Mouse (Mus musculus) CH12.LX (cell line): Measurements from ENCODE around the gene Atp1a4. TPM values are rescaled to one million over a fixed set of nuclear protein-coding genes. Genes with fewer than 3 reads are reported as not detected.

Experiments
- DNase-seq: peaks from one replicate; pipeline ENCODE4 v3.0.0-alpha.2; 2013; ENCODE audit errors: extremely low read depth
- H3K27ac ChIP-seq: 2 replicates; pipeline ENCODE4 v1.5.1; 2012; ENCODE audit warnings: low read depth, mild to moderate bottlenecking, control low read depth, moderate library complexity; ENCODE audit not compliant: insufficient read depth
- H3K27me3 ChIP-seq: replicated peaks from 2 replicates; pipeline ENCODE3; 2012; ENCODE audit warnings: inconsistent platforms
- H3K36me3 ChIP-seq, 2 experiments: replicated peaks in 1 of 2; 2 replicates each; pipeline versions ENCODE3 to v1.6.1; 2012; ENCODE audit warnings: inconsistent platforms in 1 of 2, low read length in 1 of 2, mild to moderate bottlenecking in 1 of 2, mixed read lengths in 1 of 2, moderate library complexity in 1 of 2; ENCODE audit not compliant: control insufficient read depth in 1 of 2, insufficient read depth in 1 of 2
- H3K4me1 ChIP-seq, 2 experiments: 2 replicates each; pipeline ENCODE4 v1.6.1; 2012; ENCODE audit warnings: inconsistent platforms in 1 of 2, moderate library complexity in 1 of 2; ENCODE audit not compliant: insufficient read depth in 2 of 2, control insufficient read depth in 1 of 2
- H3K4me2 ChIP-seq: 2 replicates; pipeline ENCODE4 v1.6.1; 2012; ENCODE audit warnings: low read depth, mild to moderate bottlenecking, control low read depth; ENCODE audit not compliant: poor library complexity, insufficient read depth, severe bottlenecking
- H3K4me3 ChIP-seq, 3 experiments: fragments of 150-350 bp in 1 of 3; sonication (generic) in 1 of 3; replicated peaks in 1 of 3; 2 replicates each; pipeline versions ENCODE3 to v1.5.1; 2011 to 2012; ENCODE audit warnings: low read depth in 2 of 3, low read length in 2 of 3, mild to moderate bottlenecking in 2 of 3, moderate library complexity in 2 of 3, control low read depth in 1 of 3, improper control_type of control experiment in 1 of 3, inconsistent platforms in 1 of 3, mixed read lengths in 1 of 3; ENCODE audit not compliant: poor library complexity in 1 of 3
- H3K79me2 ChIP-seq: replicated peaks from 2 replicates; pipeline ENCODE4 v1.6.1; 2012; ENCODE audit warnings: mild to moderate bottlenecking, moderate library complexity; ENCODE audit not compliant: control insufficient read depth, poor library complexity, insufficient read depth, severe bottlenecking; ENCODE audit errors: extremely low read depth
- H3K9ac ChIP-seq: 2 replicates; pipeline ENCODE4 v1.6.1; 2012; ENCODE audit warnings: low read depth, mild to moderate bottlenecking, control low read depth, moderate library complexity; ENCODE audit not compliant: insufficient read depth
- H3K9me3 ChIP-seq: replicated peaks from 2 replicates; pipeline ENCODE3; 2012; ENCODE audit warnings: low read length, inconsistent platforms, mixed read lengths
- CHD1 ChIP-seq: IDR thresholded peaks from 2 replicates; pipeline ENCODE4 v1.6.1; 2012; ENCODE audit warnings: low read depth, low read length, improper control_type of control experiment, inconsistent platforms
- CHD2 ChIP-seq: IDR thresholded peaks from 2 replicates; pipeline ENCODE4 v1.6.1; 2011; ENCODE audit warnings: low read length, improper control_type of control experiment
- CTCF ChIP-seq, 2 experiments: IDR thresholded peaks in 1 of 2; conservative IDR thresholded peaks in 1 of 2; 2 replicates each; pipeline ENCODE4 v1.5.1; 2011 to 2012; ENCODE audit warnings: low read depth in 2 of 2, low read length in 2 of 2, improper control_type of control experiment in 1 of 2, inconsistent platforms in 1 of 2, mild to moderate bottlenecking in 1 of 2, moderate library complexity in 1 of 2
- E2F4 ChIP-seq: IDR thresholded peaks from 2 replicates; pipeline ENCODE4 v1.6.1; 2011; ENCODE audit warnings: low read depth, low read length, improper control_type of control experiment; ENCODE audit not compliant: insufficient replicate concordance
- EP300 ChIP-seq: IDR thresholded peaks from 2 replicates; pipeline ENCODE4 v1.6.1; 2011; ENCODE audit warnings: low read length, improper control_type of control experiment
- GABPA ChIP-seq: IDR thresholded peaks from 2 replicates; pipeline ENCODE4 v1.6.1; 2012; ENCODE audit warnings: low read depth, low read length, improper control_type of control experiment, inconsistent platforms; ENCODE audit not compliant: insufficient replicate concordance
- IRF4 ChIP-seq: IDR thresholded peaks from 2 replicates; pipeline ENCODE4 v1.6.1; 2014; ENCODE audit warnings: low read depth, mild to moderate bottlenecking, inconsistent platforms, low read length, improper control_type of control experiment
- JUN ChIP-seq: IDR thresholded peaks from 2 replicates; pipeline ENCODE4 v1.6.1; 2011; ENCODE audit warnings: low read depth, mild to moderate bottlenecking, low read length, improper control_type of control experiment, moderate library complexity; ENCODE audit not compliant: insufficient read depth
- JUND ChIP-seq: conservative IDR thresholded peaks from 2 replicates; pipeline ENCODE4 v1.6.1; 2011; ENCODE audit warnings: low read depth, low read length, improper control_type of control experiment
- KAT2A ChIP-seq: IDR thresholded peaks from 2 replicates; pipeline ENCODE4 v1.6.1; 2012; ENCODE audit warnings: low read length, improper control_type of control experiment, inconsistent platforms; ENCODE audit not compliant: insufficient replicate concordance
- MAFK ChIP-seq: IDR thresholded peaks from 2 replicates; pipeline ENCODE4 v1.6.1; 2011; ENCODE audit warnings: low read length, improper control_type of control experiment; ENCODE audit not compliant: insufficient replicate concordance
- MAX ChIP-seq: IDR thresholded peaks from 2 replicates; pipeline ENCODE4 v1.6.1; 2011; ENCODE audit warnings: low read length, improper control_type of control experiment
- MAZ ChIP-seq: IDR thresholded peaks from 2 replicates; pipeline ENCODE4 v1.6.1; 2012; ENCODE audit warnings: low read depth, mild to moderate bottlenecking, inconsistent platforms, low read length, improper control_type of control experiment, moderate library complexity
- MXI1 ChIP-seq: IDR thresholded peaks from 2 replicates; pipeline ENCODE4 v1.6.1; 2011; ENCODE audit warnings: mild to moderate bottlenecking, low read depth, low read length, improper control_type of control experiment
- NRF1 ChIP-seq: IDR thresholded peaks from 2 replicates; pipeline ENCODE4 v1.6.1; 2014; ENCODE audit warnings: low read depth, mild to moderate bottlenecking, inconsistent platforms, low read length, improper control_type of control experiment, moderate library complexity
- PAX5 ChIP-seq: IDR thresholded peaks from 2 replicates; pipeline ENCODE4 v1.6.1; 2012; ENCODE audit warnings: low read length, inconsistent platforms, mixed read lengths
- RAD21 ChIP-seq: IDR thresholded peaks from 2 replicates; pipeline ENCODE4 v1.6.1; 2011; ENCODE audit warnings: low read depth, mild to moderate bottlenecking, low read length, improper control_type of control experiment, moderate library complexity
- SMC3 ChIP-seq: IDR thresholded peaks from 2 replicates; pipeline ENCODE4 v1.6.1; 2011; ENCODE audit warnings: low read depth, low read length, improper control_type of control experiment
- USF1 ChIP-seq: IDR thresholded peaks from 2 replicates; pipeline ENCODE4 v1.6.1; 2014; ENCODE audit warnings: low read depth, mild to moderate bottlenecking, inconsistent platforms, low read length, improper control_type of control experiment
- ZC3H11A ChIP-seq: IDR thresholded peaks from 2 replicates; pipeline ENCODE4 v1.6.1; 2012; ENCODE audit warnings: low read depth, mild to moderate bottlenecking, inconsistent platforms, low read length, improper control_type of control experiment
- dilution Hi-C: fragments of 300-500 bp; cut with MboI; formaldehyde crosslinking; loops from 2 replicates; pipeline ENCODE4 v1.14.3; 2020; ENCODE audit warnings: low sequenced_read_pairs; ENCODE audit not compliant: extremely low pct_unique_long_range_greater_than_20kb, extremely low pct_ligation_motif_present
- in situ Hi-C: fragments of 300-500 bp; cut with MboI; formaldehyde crosslinking; loops from 3 replicates; pipeline ENCODE4 v1.14.3; 2019; ENCODE audit warnings: low sequenced_read_pairs, low pct_ligation_motif_present, low pct_unique_long_range_greater_than_20kb, mixed read lengths
- polyA plus RNA-seq: library from polyadenylated mRNA; unstranded; fragments of >175 nt; gene quantifications from 2 replicates; pipeline ENCODE4 v1.2.1, GENCODE M21; 2012; ENCODE audit warnings: low read depth; ENCODE audit not compliant: insufficient read length
- total RNA-seq, 2 experiments: library from RNA; depleted of rRNA; stranded (reverse); fragments of 300-350 nt in 1 of 2; fragments of >200 nt in 1 of 2; gene quantifications; 2 replicates each; pipeline ENCODE4 v1.2.3; 2012 to 2014

Gene Atp1a4
- total and polyA plus RNA-seq, 3 experiments, result not detected

GRCm38 (mm10) chr1:172240945-172241708, 17.1 kb downstream of the Atp1a4 start:
- DNase-seq, result no peak
- TF ChIP-seq SMC3 (no peak), CHD1 (no peak), ZC3H11A (no peak), E2F4 (no peak), EP300 (no peak; the same call in 1 of the 2 replicates), GABPA (no peak), RAD21 (no peak), JUN (no peak), MAX (no peak), IRF4 (no peak), PAX5 (no peak), CTCF (conservative IDR thresholded peaks at IDR 0.05 in 1 of 2, IDR thresholded peaks at IDR 0.05 in 1 of 2; ENCODE audit: low read depth in 2 of 2, low read length in 2 of 2) (no peak), NRF1 (no peak), CHD2 (no peak), KAT2A (no peak), MAFK (no peak), MXI1 (no peak), MAZ (no peak), USF1 (no peak)
- Histone ChIP-seq H3K9me3 (no peaks in the 10 kb centered on the region), H3K79me2 (no peaks in the 10 kb centered on the region), H3K4me1 (peaks cover 0 to 11% of the 10 kb centered on the region in 2 experiments; a peak in 2 of 4 replicates), H3K4me3 (no peak overlapping the region), H3K27ac (no peak overlapping the region), H3K4me2 (no peak overlapping the region), H3K27me3 (no peaks in the 10 kb centered on the region), H3K36me3 (no peaks in the 10 kb centered on the region), H3K9ac (no peak overlapping the region)
- in situ Hi-C loops (no loop called here), dilution Hi-C loops (no loop called here)

DNA sequence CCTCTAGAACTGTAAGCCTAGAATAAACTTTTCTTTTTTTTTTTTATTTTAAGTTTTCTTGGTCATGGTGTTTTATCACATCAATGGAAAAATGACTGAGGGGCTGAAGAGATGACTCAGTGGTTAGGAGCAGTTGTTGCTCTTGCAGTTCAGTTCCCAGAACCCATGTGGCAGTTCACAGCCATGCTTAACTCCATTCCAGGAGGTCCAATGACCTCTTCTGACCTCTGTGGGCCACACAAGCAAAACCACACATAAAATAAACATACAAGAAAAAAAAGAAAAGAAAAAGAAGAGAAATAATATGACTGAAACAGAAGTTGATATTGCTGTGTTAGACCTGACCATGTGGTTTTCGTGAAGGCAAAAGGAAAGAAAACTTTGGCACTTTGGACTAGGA, 29.0 kb downstream of the Atp1a4 start:
- no peaks in the 10 kb centered on the region for H3K4me1 ChIP-seq
- dilution Hi-C loops, result no loop called here
- H3K9ac ChIP-seq, result no peak overlapping the region
- H3K4me2 ChIP-seq, result no peak overlapping the region
- no peak for DNase-seq
- TF ChIP-seq MXI1 (no peak), JUND (no peak)
- TF ChIP-seq, all 38 proteins: peak for 0
- Histone ChIP-seq H3K79me2 (no peaks in the 10 kb centered on the region), H3K36me3 (no peaks in the 10 kb centered on the region), H3K27me3 (peaks cover 3% of the 10 kb centered on the region), H3K4me3 (no peak overlapping the region), H3K9me3 (no peaks in the 10 kb centered on the region), H3K27ac (no peak overlapping the region)
- in situ Hi-C loops, result no loop called here
